Mouse (Mus musculus) ovary, adult 10 weeks (tissue): Measurements from ENCODE around the gene H2-M3. TPM values are rescaled to one million over a fixed set of nuclear protein-coding genes. Genes with fewer than 3 reads are reported as not detected.

Experiments used
- polyA plus RNA-seq: library from polyadenylated mRNA; stranded (reverse); fragments of 350-450 nt; fragmentation: Illumina TruSeq; extraction: RNeasy Lipid Tissue Mini Kit (QIAGEN cat#74804); gene quantifications from one replicate; pipeline ENCODE4 v1.2.3, GENCODE M21; 2014

The H2-M3 gene
- polyA plus RNA-seq = 3.9 TPM

DNA sequence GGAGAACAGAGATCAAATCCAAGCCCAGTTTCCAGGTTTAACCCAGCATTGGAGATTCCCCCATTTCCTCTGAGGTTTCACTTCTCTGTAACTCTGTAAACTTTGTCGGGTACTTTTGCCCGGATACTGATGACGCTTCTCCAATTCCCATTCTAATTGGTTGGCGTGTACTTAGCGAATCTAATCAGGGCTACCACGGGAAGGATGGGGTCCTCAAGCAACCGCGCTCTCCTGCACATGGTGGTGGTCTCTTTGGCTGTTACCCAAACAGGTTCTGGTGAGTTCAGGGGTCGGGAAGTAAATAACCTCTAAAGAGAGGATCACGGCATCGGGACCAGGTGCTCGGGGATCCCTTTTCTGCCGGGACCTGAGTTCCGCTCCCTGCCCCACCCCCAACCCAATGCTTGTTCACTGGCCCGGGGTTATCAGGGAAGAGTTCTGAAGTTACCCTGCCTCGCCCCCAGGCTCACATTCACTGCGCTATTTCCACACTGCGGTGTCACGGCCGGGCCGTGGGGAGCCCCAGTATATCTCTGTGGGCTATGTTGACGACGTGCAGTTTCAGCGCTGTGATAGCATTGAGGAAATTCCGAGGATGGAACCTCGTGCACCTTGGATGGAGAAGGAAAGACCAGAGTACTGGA is at the start of gene H2-M3:
H2-M3 (plus strand) TSS at position 163 of the 644 bp plus-strand sequence.

DNA sequence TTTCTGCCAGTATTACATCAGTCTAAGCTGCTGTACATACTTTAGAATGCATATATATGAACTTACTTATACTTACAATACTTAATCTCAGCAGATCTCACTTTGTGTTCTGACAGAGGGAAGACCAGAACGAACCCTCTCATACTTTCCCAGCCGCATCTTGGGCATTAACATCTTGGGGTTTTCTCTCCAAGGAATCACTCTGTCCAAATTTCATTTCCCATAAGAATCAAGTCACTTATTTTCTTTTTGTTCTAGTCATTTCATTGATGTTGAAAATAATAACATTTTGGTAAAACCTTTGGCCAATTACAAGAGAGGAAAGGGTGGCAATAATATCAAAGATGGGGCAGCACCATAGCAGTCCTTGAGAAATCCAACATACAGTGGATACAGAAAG is 32.8 kb upstream of the H2-M3 start, which contains the start of gene Olfr97:
Olfr97 (minus strand) TSS at position 101 of the 400 bp plus-strand sequence.

DNA sequence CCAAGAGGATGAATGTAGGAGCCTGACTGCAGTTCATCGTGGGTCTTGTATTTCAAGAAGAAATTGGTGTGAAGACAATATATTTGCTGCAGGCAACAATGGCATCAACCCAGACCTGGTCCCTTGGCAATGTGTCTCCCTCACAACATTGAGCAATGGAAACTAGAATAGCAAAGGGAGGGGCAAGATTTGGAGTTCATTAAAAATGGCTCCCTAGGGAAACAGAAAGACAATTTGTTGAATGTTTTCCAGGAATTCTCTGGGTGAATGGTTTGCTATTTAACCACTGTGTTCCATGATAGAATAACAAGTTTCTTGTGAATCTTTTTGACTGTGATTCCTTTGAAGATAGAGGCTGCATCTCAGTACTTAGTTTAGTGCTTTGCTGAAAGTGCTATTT is 6.4 kb upstream of the H2-M3 start, which contains the start of gene Olfr98:
Olfr98 (minus strand) TSS at position 124 of the 400 bp plus-strand sequence.

DNA sequence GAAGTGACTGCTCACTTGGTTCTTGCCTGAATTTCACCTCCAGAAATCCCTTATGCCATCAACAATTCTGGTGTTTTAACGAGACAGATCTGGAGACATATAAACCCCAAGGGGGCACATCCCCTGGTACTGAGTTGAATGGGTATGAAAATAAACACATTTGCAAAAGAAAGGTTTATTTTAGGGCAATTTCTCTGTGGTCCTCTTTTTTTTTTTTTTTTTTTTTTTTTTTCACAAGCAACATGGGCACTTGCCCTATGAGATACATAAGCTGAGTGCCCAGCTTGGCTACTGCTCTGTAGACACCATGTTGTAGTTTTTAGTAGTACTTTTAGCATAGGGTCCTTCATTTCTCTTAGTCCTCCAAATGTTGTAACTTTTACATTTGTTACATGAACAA is 13.3 kb downstream of the H2-M3 start, which contains the start of gene Olfr99:
Olfr99 (minus strand) TSS at position 101 of the 400 bp plus-strand sequence.

GRCm38 (mm10) chr17:37304213-37304612 is 34.2 kb downstream of the H2-M3 start, which contains the start of gene Olfr101:
Gene Olfr101 (minus strand): TSS chr17:37304313.

DNA sequence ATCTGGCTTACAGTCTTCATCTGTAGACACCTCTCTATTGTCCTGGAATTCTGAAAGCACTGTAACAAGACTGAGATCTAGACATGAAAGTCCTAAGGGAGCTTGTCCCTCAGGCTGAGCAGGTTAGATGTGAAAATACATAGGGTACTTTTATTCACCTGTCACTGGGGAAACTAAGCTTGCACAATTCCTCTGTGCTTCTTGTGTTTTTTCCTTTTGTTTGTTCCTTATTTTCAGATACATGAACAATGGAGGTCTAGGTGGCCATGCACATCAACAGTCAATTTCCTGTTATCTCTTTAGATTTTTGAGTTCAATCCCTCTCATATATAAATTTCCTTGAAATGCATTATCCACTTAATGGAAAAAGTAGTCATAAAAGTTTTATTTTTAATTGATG is 46.9 kb downstream of the H2-M3 start, which contains the start of gene Olfr102:
Olfr102 (minus strand) TSS at position 101 of the 400 bp plus-strand sequence.

Other genes starting within 250 kb of the H2-M3 start
- not detected for gene Mog, start 246.8 kb upstream of the H2-M3 start, polyA plus RNA-seq
- 33.8 TPM for gene Gabbr1, start 224.3 kb upstream of the H2-M3 start, polyA plus RNA-seq
- not detected for gene Olfr90, start 181.7 kb upstream of the H2-M3 start, polyA plus RNA-seq
- gene Olfr91, start 171.9 kb upstream of the H2-M3 start, polyA plus RNA-seq = not detected
- gene Olfr92, start 150.1 kb upstream of the H2-M3 start, polyA plus RNA-seq = not detected
- gene Olfr93, start 108.7 kb upstream of the H2-M3 start, polyA plus RNA-seq = not detected
- gene Ubd, start 76.3 kb upstream of the H2-M3 start, polyA plus RNA-seq = not detected
- not detected for gene Olfr94, start 69.2 kb upstream of the H2-M3 start, polyA plus RNA-seq
- gene Olfr95, start 57.1 kb upstream of the H2-M3 start, polyA plus RNA-seq = not detected
- not detected for gene Olfr96, start 50.1 kb upstream of the H2-M3 start, polyA plus RNA-seq
- gene Olfr97, start 32.9 kb upstream of the H2-M3 start, polyA plus RNA-seq = not detected
- gene Olfr98, start 6.5 kb upstream of the H2-M3 start, polyA plus RNA-seq = not detected
- not detected for gene Olfr99, start 13.2 kb downstream of the H2-M3 start, polyA plus RNA-seq
- not detected for gene Olfr101, start 34.1 kb downstream of the H2-M3 start, polyA plus RNA-seq
- not detected for gene Olfr102, start 46.8 kb downstream of the H2-M3 start, polyA plus RNA-seq
- not detected for gene Olfr103, start 69.5 kb downstream of the H2-M3 start, polyA plus RNA-seq
- not detected for gene Olfr104-ps, start 89.4 kb downstream of the H2-M3 start, polyA plus RNA-seq
- gene Olfr105-ps, start 108.8 kb downstream of the H2-M3 start, polyA plus RNA-seq = not detected
- not detected for gene Olfr106-ps, start 120.2 kb downstream of the H2-M3 start, polyA plus RNA-seq
- not detected for gene Olfr107, start 129.0 kb downstream of the H2-M3 start, polyA plus RNA-seq
- gene Olfr108, start 175.3 kb downstream of the H2-M3 start, polyA plus RNA-seq = not detected
- not detected for gene Olfr109, start 188.7 kb downstream of the H2-M3 start, polyA plus RNA-seq
- 1.7 TPM for gene H2-M2, start 213.3 kb downstream of the H2-M3 start, polyA plus RNA-seq
- not detected for gene Olfr110, start 222.2 kb downstream of the H2-M3 start, polyA plus RNA-seq
- gene Olfr111, start 237.8 kb downstream of the H2-M3 start, polyA plus RNA-seq = 0.34 TPM